Mouse (Mus musculus): ENCODE measurements around the gene Zmynd12.

The Zmynd12 gene

DNA sequence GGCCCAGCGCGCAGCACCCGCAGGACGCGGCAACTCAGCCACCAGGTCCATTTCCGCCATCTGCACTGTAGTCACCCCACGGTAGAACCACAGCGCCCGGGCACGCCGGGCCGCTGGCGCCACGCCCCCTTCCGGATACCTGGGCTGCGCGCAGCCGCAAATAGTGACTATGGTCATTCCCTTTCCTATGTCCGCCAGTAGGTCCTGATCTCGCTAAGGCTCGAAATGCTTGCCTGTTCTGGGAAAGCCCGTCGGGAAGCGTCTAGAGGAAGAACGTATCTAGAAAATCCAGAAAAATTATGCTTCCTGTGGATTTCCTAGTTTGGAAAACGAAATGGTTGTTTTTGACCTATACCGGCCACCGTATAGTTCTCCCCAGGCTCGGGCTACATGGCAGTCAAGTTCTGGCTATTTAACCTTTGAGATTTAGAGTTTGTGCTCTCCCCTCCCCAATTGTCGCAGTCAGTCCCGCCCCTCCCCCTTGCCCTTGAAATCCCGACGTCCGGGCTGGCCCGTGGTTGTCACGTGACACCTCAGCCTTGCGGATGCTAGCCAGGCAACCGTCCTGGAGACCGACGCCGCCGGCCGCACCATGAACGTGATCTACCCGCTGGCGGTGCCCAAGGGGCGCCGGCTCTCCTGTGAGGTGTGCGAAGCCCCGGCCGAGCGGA lies at the start of gene Zmynd12, which contains the start of gene Ppcs:
Gene Zmynd12, plus strand, starts transcription at position 521 of the 671 bp plus-strand sequence.
Gene Ppcs, minus strand, starts transcription at position 127 of the 671 bp plus-strand sequence.
- DNase-seq = peak; percentile 93 to 96

DNA sequence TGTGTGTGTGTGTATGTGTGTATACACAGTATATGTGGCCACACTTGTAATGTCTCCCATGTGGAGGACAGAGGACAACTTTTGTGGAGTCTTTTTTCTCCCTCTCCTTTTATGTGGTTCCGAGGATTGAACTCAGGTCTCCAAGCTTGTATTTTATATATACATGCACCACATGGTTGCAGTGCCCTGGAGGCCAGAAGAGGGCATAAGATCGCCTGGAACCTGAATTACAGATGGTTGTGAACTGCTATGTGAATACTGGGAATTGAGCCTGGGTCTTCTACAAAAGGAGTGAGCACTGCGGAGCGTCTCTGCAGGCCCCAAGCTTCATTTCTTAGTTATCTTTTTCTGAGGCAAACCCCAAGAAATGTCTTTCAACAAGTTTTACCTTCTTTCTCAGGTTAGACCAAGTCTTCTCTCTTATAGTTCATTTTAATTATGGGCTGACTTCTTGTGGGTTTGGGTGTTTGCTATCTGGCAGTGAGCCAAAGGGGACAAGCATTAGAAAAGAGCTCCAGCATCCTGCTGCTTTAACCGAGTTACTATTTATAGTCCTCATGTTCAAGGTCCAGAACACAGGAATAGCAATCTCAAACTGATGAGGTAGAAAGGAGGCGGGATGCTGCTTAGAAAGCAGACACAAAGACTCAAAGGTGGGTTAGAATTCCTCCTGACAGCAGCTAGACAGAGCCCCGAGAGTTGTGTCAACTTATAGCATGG lies 41.0 kb upstream of the Zmynd12 start:
- DNase-seq = peak in 1 of 2 experiments; percentile 11

DNA sequence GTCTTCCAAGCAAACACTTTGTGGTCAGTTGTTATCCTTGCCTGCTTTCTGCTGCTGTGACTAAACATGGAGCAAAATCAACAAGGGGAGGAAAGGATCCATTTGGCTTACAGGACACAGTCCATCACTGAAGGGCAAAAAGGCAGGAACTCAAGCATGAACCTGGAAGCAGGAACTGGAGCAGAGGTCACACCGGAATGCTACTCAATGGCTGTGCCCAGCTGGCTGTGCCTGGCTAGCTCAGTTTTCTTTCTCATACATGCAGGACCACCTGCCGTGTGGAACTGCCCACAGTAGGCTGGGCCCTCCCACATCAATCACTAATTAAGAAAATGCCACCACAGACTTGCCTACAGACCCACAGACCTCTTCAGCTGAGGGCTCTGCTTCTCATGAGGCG lies 33.4 kb upstream of the Zmynd12 start:
- peak; percentile 43 to 68 for DNase-seq

DNA sequence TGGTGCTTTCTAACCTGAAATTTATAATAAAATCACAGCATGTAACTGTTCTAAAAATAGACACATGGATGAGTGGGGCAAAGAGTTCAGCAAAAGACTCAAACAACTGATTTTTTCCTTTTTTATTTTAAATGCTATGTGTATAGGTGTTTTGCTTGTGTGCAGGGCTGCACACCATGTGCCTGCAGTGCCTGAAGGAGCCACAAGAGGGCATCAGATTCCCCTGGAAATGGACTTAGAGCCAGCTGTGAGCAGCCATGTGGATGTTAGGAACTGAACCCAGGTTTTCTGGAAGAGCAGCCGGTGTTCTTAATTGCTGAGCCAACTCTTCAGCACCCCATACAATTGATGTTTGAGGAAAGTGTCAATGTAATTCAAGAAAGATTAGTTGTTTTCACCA lies 32.2 kb upstream of the Zmynd12 start:
- peak; percentile 47 for DNase-seq

DNA sequence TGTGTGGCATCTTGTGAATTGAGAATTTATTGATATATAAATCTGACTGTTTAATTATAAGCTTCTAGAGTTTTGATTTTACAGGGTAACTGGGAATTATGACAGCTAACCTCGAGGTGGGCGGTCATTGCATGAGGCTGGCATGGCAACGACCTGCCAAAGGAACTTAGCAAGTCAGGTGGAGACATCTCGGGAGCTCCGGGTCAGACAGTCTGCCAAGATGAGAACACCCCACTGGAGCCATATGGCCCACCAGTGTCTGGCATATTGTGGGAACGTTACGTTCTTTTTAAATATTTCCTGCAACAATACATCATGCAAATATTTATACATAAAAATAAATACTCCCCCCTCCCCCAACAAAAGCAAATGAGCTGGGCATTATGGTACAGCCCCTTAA lies 23.9 kb upstream of the Zmynd12 start:
- no peak for DNase-seq

DNA sequence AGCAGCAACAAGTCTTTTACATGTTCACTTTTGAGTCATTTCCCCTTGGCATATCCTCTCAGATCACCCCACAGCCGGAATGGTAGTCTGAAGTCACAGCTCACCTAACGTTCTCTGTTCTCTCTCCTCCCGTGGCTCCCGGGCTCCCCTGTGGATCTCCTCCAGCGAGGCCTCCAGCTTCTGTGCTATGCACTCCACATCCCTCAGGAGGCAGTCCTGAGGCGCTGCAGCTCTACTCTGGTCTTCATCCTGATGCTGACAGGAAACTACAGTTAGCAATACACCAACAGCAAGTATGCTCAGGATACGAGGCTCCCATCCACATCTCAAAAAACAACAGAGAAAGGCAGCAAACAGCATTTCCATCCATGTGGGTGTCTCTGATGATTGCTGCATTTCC lies 21.7 kb upstream of the Zmynd12 start:
- no peak for DNase-seq

DNA sequence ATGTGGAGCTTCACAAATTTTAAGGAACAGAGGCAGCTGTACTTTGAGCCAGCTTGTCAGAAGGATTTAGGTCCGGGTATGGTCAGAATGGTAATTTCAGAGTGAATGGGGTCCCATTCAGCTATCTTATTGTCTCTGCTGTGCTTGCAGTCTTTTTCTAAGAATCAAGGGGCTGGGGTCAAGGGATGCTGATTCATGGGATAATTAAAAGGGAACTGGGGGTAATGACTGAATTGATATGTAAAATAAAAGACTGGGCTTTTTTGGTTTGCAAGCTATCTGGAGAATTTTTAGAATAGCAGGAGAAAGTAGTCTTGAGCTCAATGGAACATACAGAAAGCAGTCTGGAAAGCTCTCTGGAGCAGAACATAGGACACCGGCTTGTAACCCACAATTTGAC lies 19.2 kb upstream of the Zmynd12 start:
- no peak for DNase-seq

DNA sequence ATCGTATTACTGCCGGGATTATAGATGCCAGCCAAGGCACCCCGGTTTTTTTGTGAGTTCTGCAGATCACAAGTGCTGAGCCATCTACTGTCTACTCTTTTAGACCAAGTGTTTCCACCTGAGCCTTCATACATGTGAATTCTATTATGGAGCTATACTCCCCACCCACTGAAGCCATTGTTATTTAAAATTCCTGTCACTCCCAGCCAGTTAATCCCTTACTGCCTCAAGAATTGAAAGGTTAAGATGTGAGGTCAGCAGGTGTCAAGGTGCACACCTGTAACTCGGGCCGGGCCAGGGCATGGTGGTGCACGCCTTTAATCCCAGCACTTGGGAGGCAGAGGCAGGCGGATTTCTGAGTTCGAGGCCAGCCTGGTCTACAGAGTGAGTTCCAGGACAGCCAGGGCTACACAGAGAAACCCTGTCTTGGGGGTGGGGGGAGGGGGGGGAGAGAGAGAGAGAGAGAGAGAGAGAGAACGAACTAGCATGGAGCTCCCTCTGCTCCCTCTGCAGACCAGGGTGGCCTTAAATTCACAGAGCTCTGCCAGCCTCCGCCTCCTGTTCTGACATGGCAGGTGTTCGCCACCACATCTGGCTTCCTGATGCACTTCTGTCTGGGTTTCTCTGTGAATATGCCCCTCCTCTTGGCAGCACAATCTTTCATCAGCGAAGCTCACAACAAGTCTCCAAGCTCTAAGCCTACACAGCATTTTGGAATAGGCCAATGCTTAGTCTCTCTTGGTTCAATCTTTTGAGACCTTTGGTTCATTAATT lies 10.6 kb upstream of the Zmynd12 start:
- DNase-seq = no peak

DNA sequence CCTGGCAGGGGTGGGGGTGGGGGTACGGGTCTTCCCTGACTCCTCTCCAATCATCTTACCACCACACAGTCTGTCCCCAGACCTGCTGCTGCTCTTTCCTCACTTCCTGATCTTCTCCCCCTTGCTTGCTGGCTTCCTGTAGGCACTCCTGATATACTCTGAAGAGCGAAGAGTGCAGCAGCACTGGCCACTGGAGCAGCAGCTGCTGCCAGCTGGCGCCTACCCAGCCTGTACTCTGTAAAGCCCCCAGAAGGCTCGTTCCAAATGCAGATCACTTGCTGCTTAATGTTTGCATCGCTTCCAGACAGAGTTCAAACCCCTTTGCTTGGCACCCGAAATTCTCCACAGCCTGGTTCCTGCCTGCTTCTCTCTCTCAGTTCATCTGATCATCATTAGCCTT lies 9.8 kb upstream of the Zmynd12 start:
- DNase-seq = peak; percentile 51 to 55

DNA sequence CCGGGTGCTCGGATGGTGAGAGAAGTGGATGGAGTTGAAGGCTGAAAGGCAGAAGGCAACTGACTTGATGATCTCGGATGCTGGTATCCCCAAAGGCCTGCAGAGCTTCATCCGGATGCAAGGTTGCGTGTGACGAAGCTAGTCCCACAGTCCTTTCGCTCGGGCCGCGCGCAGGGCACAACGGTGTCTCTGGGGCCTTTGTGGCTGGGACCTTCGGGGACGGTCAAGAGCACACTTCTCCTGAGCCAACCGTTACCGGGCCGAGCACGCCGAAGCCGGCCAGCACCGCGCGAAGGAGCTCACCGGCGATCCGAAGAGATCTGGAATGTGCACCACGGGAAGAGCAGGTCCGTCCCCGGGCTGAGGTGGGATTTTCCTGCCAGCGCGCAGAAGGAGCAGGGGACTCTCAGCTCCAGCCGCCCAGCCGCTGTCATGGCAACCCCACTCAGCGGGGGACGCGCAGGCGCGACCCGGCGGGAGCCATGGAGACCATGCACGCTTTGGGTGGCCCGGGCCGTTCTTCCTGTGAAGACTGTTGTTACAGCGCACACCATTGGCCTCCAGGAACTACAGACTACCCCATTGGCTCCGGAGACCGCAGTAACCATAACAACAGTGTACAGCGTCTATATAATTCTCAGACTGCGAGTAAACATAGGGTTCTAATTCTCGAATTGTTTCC lies 7.4 kb upstream of the Zmynd12 start, which contains the start of gene Ccdc30:
Gene Ccdc30, minus strand, starts transcription at position 450 of the 682 bp plus-strand sequence.
- DNase-seq = peak; percentile 96 to 97

DNA sequence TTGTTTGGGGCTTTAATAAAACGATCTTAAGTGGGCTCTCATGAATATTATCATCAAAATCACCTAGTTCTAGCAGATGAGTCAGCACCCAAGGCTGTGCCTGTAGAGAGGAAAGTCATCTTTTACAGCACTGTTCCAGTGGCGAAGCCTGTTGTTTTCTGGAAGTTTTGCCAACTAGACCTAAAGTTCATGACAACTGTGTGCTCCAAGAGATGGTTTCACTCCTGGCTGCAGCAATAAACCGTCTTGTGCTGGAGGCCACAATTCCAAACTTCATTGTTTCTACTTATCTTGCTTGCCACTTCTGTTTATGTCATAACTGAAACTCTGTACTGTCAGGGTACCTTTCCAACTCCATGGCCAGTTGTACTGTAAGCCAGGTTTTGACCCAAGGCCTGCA lies 5.3 kb upstream of the Zmynd12 start:
- no peak for DNase-seq

DNA sequence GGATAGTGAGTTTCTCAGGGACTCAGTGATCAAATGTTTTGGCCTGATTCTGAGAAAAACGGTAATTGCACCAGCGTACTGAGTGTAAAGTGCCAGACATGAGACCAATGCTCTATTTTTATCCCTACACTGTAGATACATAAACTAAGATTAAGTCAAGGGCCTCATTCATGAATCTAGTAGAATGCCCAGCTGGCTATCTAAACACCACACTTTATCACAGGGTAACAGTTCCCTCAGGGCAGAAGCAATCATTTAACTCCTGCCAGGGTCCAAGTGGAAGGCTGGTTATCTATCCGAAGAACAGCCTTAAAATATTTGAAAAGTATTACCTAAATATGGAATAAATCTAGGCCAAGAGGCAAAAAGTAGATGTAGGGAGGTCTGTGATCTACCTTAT lies 4.7 kb upstream of the Zmynd12 start:
- DNase-seq = no peak

DNA sequence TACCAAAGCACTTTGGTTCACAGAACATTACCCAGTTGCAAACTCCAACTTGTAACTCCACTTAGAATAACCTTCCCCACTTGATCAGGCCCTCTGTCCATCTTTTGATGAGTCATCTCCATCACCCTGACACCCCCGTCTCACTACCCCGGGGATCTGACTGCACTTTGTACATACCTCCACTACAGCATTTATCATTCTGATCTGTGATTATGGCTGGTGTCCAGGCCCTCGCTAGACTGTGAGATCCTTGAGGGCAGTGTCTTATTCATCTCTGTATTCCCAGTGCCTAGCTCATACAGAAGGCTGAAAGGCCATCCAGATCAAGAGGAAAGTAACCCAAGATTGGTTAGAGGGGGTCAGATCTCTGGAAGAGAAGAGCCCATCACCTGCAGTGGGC lies 1.4 kb upstream of the Zmynd12 start:
- no peak for DNase-seq

DNA sequence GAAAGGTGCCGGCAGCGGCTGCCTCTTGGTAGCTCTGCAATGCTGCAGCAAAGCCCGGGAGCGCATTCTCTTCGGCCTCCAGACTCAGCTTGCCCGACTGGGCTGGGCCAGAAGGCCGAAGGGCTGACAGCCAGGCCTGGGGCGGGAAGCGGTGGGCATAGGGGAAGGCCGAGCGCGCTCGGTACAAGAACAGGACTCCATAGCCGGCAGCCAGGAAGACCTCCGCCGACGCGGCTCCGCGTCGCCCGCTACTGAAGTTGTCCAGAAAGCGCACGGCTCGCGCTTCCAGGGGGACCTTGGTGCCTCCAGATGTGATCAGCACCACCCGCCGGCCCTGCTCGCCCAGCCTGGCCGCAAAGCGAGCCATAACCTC lies 707 bp upstream of the Zmynd12 start:
- no peak for DNase-seq

DNA sequence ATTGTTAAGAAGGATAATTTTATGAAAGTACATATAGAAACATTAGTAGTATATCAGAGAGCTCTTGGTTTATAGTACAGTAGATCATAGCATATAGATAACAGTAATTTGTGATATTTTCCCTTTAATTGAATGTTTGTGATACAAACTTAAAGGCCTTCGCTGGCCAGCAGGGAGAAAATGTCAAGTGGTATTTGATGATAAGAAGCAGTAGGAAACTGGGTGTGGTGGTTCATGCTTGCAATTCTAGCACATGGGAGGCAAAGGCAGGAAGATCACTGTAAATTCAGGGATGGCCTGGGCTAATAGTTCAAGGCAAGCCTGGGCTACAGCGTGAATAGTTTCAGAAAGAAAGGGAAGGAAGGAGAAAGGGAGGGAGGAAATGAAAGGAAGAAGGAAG lies 2.5 kb downstream of the Zmynd12 start:
- DNase-seq = no peak

DNA sequence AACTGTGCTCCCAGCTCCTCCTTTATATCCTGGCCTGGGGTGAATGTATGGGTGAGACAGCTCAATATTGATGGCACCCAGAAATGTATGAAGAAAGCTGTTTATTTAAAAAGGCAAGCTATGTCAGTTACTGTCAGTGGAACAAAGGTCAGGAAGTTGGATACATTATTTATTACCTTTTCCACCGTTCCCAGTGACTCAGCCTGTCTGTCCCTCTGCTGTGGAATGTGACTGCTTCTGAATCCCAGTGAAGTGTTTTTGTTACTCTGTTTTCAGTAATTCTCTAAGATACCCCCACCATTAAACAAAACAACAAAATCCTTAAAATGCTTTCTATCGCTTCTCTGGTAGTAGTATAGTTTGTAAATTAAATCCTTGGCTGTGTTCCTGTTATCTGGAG lies 3.0 kb downstream of the Zmynd12 start:
- no peak for DNase-seq

DNA sequence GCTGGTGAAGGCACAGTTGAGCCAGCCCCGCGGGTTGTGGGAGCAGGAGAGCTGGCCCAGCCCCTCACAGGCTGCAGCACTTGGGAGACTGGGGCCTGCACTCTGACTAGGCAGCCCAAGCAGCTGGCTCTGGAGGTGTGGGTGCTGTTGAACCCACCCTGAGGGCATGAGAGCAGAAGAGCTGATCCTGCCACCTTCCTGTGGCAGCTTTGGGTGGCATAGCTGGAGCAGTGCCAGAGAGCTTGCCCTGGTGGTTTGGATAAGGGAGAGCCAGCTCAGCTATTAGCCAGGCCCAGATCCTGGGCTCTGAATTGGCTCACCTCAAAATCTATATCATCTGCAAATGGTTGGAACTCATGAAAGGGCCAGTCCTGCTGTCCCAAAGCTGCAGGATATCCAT lies 5.1 kb downstream of the Zmynd12 start:
- DNase-seq = peak; percentile 15 to 44

DNA sequence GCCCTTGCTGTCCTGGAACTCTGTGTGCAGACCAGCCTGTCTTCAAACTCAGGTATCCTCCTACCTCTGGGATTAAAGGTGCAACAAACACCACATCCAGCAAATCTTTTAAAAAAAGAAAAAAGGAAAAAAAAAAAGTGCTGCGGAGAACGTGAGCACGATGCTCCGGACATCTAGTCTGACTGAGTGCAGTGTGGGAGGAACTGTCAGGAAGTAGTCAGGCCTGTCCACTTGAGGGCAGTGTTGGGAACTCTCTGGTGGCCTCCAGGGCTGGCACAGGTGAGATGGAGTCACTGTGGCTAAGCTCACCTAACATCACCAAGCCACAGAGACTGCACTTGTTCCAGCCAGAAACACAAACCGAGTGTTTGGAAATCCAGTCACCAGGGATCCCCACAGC lies 8.1 kb downstream of the Zmynd12 start:
- peak; percentile 71 to 76 for DNase-seq

DNA sequence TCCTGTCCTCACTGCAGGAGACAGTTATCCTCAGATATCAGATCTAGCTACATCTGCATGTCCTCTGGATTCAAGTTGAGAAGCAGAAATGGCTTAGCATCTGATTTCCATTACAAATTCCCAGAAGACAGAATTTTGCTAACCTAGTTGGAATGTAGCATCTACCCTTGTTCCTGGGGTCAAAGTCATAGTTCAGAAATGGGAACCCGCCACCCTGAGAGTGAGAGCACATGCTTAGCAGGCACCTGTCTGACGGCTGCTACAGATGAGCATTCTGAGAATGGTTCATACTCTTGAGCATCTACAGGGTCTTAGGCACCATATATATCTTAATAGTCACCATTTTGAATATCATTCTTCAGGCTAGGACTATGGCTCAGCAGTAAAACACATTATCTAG lies 15.3 kb downstream of the Zmynd12 start:
- no peak for DNase-seq

DNA sequence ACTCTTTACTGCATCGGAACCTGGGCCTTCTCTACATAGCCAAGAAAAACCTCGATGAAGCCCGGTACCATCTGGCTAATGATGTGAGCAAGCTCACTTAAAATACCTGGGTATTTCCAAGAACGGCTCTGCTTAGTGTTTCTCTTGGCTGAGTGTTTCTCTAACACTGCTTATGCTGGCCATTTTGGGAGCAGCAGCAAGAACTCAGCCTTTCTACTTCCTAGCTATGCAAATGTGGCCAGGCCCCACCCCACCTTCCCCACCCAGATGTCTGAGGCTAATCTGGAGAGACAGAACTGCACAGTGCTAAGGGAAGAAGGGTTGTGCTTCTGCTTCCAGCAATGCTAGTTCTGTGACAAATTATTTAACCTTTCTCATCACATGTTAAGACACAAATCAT lies 19.2 kb downstream of the Zmynd12 start:
- DNase-seq = no peak

DNA sequence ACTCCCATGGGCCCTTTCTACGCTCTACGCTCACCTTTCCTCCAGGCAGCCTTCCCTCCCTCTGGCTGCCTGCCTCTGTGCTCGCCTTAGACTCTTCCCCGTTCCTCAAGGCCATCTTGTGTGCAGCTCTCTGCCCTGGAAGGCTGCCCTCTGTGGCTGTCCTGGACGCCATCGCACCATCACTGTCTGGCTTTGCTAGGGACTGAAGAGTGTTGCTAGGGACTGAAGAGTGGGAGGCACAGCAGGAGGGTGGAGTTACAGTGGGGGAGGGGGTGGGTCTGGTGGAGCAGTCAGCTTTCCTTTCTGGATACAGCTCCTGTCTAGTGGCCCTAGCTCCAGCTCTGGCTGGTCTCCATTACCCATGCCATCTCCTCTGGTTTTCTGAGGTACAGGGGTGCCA lies 19.9 kb downstream of the Zmynd12 start:
- DNase-seq = no peak

DNA sequence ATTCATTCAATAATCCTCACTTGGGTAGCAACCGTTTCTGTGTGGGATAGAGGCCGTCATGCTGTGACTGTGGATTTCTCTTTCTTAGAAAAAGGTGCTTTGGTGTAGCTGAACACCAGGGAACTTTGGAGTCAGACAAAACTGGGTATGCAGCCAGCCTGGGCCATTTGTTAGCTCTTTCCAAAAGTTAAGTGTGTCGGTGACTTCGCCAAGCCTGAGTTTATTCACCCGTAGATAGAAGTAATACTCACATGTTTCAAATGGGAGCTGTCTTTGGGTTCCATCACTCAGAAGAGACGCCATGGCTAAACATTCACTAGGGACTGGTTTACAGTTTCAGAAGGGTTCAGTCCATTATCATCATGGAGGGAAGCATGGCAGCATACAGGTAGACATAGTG lies 24.6 kb downstream of the Zmynd12 start:
- no peak for DNase-seq

DNA sequence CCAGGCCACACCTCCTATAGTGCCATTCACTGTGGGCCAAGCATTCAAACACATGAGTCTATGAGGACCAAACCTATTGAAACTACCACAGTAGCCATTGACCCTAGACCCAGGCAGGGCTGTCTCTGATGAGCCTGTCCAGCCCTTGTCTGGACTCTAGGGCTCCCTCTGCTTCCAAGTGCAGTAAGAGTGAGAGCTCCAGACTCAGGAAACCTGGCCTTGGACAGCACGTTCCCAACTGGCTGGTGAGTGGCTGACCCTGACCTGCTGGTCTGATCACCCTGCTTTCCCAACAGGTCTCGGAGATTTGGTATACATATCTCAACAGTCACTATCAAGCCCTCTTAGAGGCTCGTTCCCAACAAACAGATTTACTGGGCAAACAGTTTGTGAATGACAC lies 25.2 kb downstream of the Zmynd12 start:
- DNase-seq = no peak
